Mouse (Mus musculus): Measurements from ENCODE around the gene Kcnab1.

GRCm38 (mm10) chr3:65367944-65368343, 258.8 kb downstream of the Kcnab1 start:
- TF ChIP-seq POLR2A (IDR thresholded peaks at IDR 0.05; ENCODE audit: borderline replicate concordance, extremely low read depth, low read depth, low read length) (no peak), CTCF (IDR thresholded peaks at IDR 0.05; ENCODE audit: insufficient read depth, low read length) (no peak)

Data from lung, adult 2 months (tissue).